Mouse (Mus musculus) fibroblast of lung, adult 2 months (primary cell): ENCODE results near the gene Sec13.
"Not testable (repeated sequence)": the region's sequence is repeated elsewhere in the genome, so short reads cannot be mapped to it uniquely, and the experiment has no call there.

ENCODE experiments used
- DNase-seq: peaks from one replicate; pipeline ENCODE4 v3.0.0-alpha.2; 2011; ENCODE audit warnings: low read depth

Sec13 gene

GRCm38 (mm10) chr6:113740236-113741217 is at the start of gene Sec13:
Gene Sec13, minus strand, starts transcription at chr6:113740743.
- DNase-seq = peak; percentile 46

- no peak for DNase-seq
These were observed 47.0 kb upstream of the Sec13 start for GRCm38 (mm10) chr6:113787459-113787968.

GRCm38 (mm10) chr6:113785658-113786057 is 45.1 kb upstream of the Sec13 start:
- DNase-seq = no peak

- no peak for DNase-seq
These were observed 37.7 kb upstream of the Sec13 start for GRCm38 (mm10) chr6:113778229-113778753.

- DNase-seq = no peak
These were observed 28.3 kb upstream of the Sec13 start for GRCm38 (mm10) chr6:113768804-113769203.

GRCm38 (mm10) chr6:113761644-113762043 is 21.1 kb upstream of the Sec13 start:
- DNase-seq = peak; percentile 15

GRCm38 (mm10) chr6:113749119-113749685 is 8.7 kb upstream of the Sec13 start:
- DNase-seq = no peak

- no peak for DNase-seq
These were observed 7.8 kb upstream of the Sec13 start for GRCm38 (mm10) chr6:113748351-113748750.

- no peak for DNase-seq
These were observed 6.7 kb upstream of the Sec13 start for GRCm38 (mm10) chr6:113747284-113747683.

GRCm38 (mm10) chr6:113745117-113745516 is 4.6 kb upstream of the Sec13 start:
- no peak for DNase-seq

- DNase-seq = no peak
These were observed 2.6 kb upstream of the Sec13 start for GRCm38 (mm10) chr6:113743111-113743510.

GRCm38 (mm10) chr6:113742321-113742720 is 1.8 kb upstream of the Sec13 start:
- DNase-seq = no peak

- no peak for DNase-seq
These were observed 882 bp upstream of the Sec13 start for GRCm38 (mm10) chr6:113741425-113741824.

GRCm38 (mm10) chr6:113737318-113738046 is 3.1 kb downstream of the Sec13 start:
- no peak for DNase-seq

- no peak for DNase-seq
These were observed 9.2 kb downstream of the Sec13 start for GRCm38 (mm10) chr6:113731296-113731695.

GRCm38 (mm10) chr6:113728181-113728580 is 12.4 kb downstream of the Sec13 start:
- DNase-seq = no peak

- no peak for DNase-seq
These were observed 19.5 kb downstream of the Sec13 start for GRCm38 (mm10) chr6:113721061-113721460.

GRCm38 (mm10) chr6:113719878-113720277 is 20.7 kb downstream of the Sec13 start, which contains the start of gene Ghrl:
Gene Ghrl, minus strand, starts transcription at chr6:113719880.
- DNase-seq = no peak

- no peak for DNase-seq
These were observed 23.0 kb downstream of the Sec13 start for GRCm38 (mm10) chr6:113717541-113717940.

GRCm38 (mm10) chr6:113714797-113715196 is 25.7 kb downstream of the Sec13 start:
- DNase-seq = no peak

GRCm38 (mm10) chr6:113714276-113714675 is 26.3 kb downstream of the Sec13 start:
- no peak for DNase-seq

GRCm38 (mm10) chr6:113713389-113713788 is 27.2 kb downstream of the Sec13 start:
- DNase-seq = not testable (repeated sequence)
